In genomic region chr9:106282024-106282423, GRCm38 (mm10) we compare ENCODE assay signal across 9 mouse cellular contexts. TPM values are rescaled to one million over a fixed set of nuclear protein-coding genes. Genes with fewer than 3 reads are reported as not detected.
DNase-seq lines count a peak whose midpoint lies in the region; ATAC-seq and TF ChIP-seq lines count a peak whose summit lies in the region.
"Had no signal": no experiment of that assay in that cellular context is flagged by ENCODE, and none has a peak within 500 bp of the region (broad histone marks: within the 10 kb centered on the region; RNA-seq: fewer than 3 reads in every experiment).

No protein-coding gene starts in this region.

- peaks cover 33% of the 10 kb centered on the region for H3K36me3 ChIP-seq in heart, embryonic 12.5 days
- peaks cover 39% of the 10 kb centered on the region for H3K36me3 ChIP-seq in E14TG2a.4 (ENCODE audit: insufficient read depth, low read length)
- H3K36me3 ChIP-seq in forebrain, embryonic 15.5 days, result no peaks in the 10 kb centered on the region
- H3K36me3 ChIP-seq in liver, embryonic 14.5 days (replicated peaks; ENCODE audit: control insufficient read depth, insufficient read depth, low read depth), result peaks cover 9% of the 10 kb centered on the region

- no peaks in the 10 kb centered on the region for H3K27me3 ChIP-seq in heart, embryonic 12.5 days (replicated peaks)
- no peaks in the 10 kb centered on the region for H3K27me3 ChIP-seq in E14TG2a.4 (ENCODE audit: insufficient read depth, low read length)
- no peaks in the 10 kb centered on the region for H3K27me3 ChIP-seq in forebrain, embryonic 15.5 days
- no peaks in the 10 kb centered on the region for H3K27me3 ChIP-seq in liver, embryonic 14.5 days (ENCODE audit: control insufficient read depth, insufficient read depth, low read length)

- peak overlapping the region; percentile 72 for H3K9ac ChIP-seq in heart, embryonic 12.5 days
- no peak overlapping the region for H3K9ac ChIP-seq in forebrain, embryonic 15.5 days (replicated peaks)
- peak overlapping the region; percentile 92 for H3K9ac ChIP-seq in liver, embryonic 14.5 days (replicated peaks)

- peak overlapping the region; percentile 78 for H3K4me2 ChIP-seq in heart, embryonic 12.5 days
- peak overlapping the region; percentile 95 for H3K4me2 ChIP-seq in forebrain, embryonic 15.5 days (replicated peaks)
- peak overlapping the region; percentile 93 for H3K4me2 ChIP-seq in liver, embryonic 14.5 days (ENCODE audit: low read depth)

- no peak for DNase-seq in heart, postnatal 4 days
- DNase-seq in liver, embryonic 14.5 days (ENCODE audit: low read depth in 3 of 3, low spot score in 3 of 3), result no peak
- no peak for DNase-seq in cerebellum, adult 9-11 months
- no peak for DNase-seq in ovary, postnatal 14 days (ENCODE audit: low spot score)
- DNase-seq in lung, postnatal 25 days (ENCODE audit: low spot score), result no peak
- DNase-seq: B cell, adult 2 months had no signal

- H3K27ac ChIP-seq in heart, embryonic 12.5 days (ENCODE audit: poor library complexity, severe bottlenecking), result no peak overlapping the region
- H3K27ac ChIP-seq in forebrain, embryonic 15.5 days (replicated peaks), result no peak overlapping the region
- H3K27ac ChIP-seq in liver, embryonic 14.5 days, result no peak overlapping the region

- H3K4me1 ChIP-seq in heart, embryonic 12.5 days (replicated peaks), result peaks cover 8% of the 10 kb centered on the region
- H3K4me1 ChIP-seq in E14TG2a.4 (replicated peaks; ENCODE audit: low read depth, low read length), result peaks cover 14% of the 10 kb centered on the region
- H3K4me1 ChIP-seq in forebrain, embryonic 15.5 days, result peaks cover 15% of the 10 kb centered on the region
- H3K4me1 ChIP-seq in liver, embryonic 14.5 days (replicated peaks; ENCODE audit: control insufficient read depth in 2 of 2, insufficient read depth in 2 of 2, low read length in 1 of 2), result peaks cover 6 to 11% of the 10 kb centered on the region in 2 experiments

- no peaks in the 10 kb centered on the region for H3K9me3 ChIP-seq in heart, embryonic 12.5 days (replicated peaks)
- no peaks in the 10 kb centered on the region for H3K9me3 ChIP-seq in E14TG2a.4 (ENCODE audit: low read length)
- H3K9me3 ChIP-seq in forebrain, embryonic 15.5 days, result no peaks in the 10 kb centered on the region
- no peaks in the 10 kb centered on the region for H3K9me3 ChIP-seq in liver, embryonic 14.5 days (ENCODE audit: control insufficient read depth, low read length)

- no peak for TF ChIP-seq CTCF in E14TG2a.4 (conservative IDR thresholded peaks at IDR 0.05; ENCODE audit: low read length)
- TF ChIP-seq CTCF in liver, embryonic 14.5 days (IDR thresholded peaks at IDR 0.05; ENCODE audit: low read depth), result no peak

- peak overlapping the region; percentile 62 for H3K4me3 ChIP-seq in heart, embryonic 12.5 days
- H3K4me3 ChIP-seq in E14TG2a.4 (replicated peaks; ENCODE audit: low read length), result peak overlapping the region; percentile 90
- H3K4me3 ChIP-seq in forebrain, embryonic 15.5 days, result peak overlapping the region; percentile 54; the same call in 1 of the 2 replicates
- H3K4me3 ChIP-seq in liver, embryonic 14.5 days (ENCODE audit: insufficient read depth in 1 of 2, low read depth in 2 of 2, low read length in 2 of 2), result peak overlapping the region; percentile 81 to 91

- 77% methylated on average over 3 of the region's 3 CpGs for WGBS in heart, embryonic 12.5 days
- 76% methylated on average over 3 of the region's 3 CpGs for WGBS in forebrain, embryonic 15.5 days
- 83% methylated on average over 3 of the region's 3 CpGs for WGBS in liver, embryonic 14.5 days (ENCODE audit: insufficient replicate concordance)

- no peak for ATAC-seq in heart, embryonic 12.5 days (ENCODE audit: insufficient number of reproducible peaks, low FRiP score)
- no peak for ATAC-seq in forebrain, embryonic 15.5 days (replicated peaks)
- ATAC-seq in liver, embryonic 14.5 days (ENCODE audit: insufficient read depth), result no peak

- no peak for TF ChIP-seq EP300 in liver, embryonic 14.5 days (IDR thresholded peaks at IDR 0.05; ENCODE audit: low read depth)

RNA-seq across cellular contexts. Expression of gene Poc1a, which starts 1.2 kb away (rescaled TPM):
- polyA plus RNA-seq in heart, embryonic 12.5 days (2016; fragmentation: Nextera tagmentation; extraction: Ambion mirVana), result 27.8 and 30.0 TPM in 2 replicates
- 10 to 100 TPM; 17.0 to 19.3 TPM for total RNA-seq in heart, postnatal 4 days (2021)
- polyA plus RNA-seq in forebrain, embryonic 15.5 days (2015; fragmentation: Nextera tagmentation; extraction: Ambion mirVana), result 13.1 and 13.4 TPM in 2 replicates
- 17.8 and 18.5 TPM in 2 replicates for polyA plus RNA-seq in liver, embryonic 14.5 days (2012; rRNA removed)
- polyA plus RNA-seq in liver, embryonic 14.5 days (2014; fragmentation: Nextera tagmentation; extraction: Ambion mirVana), result 21.4 and 23.7 TPM in 2 replicates

RNA-seq across cellular contexts. Expression of gene Alas1, which starts 33.6 kb away (rescaled TPM):
- polyA plus RNA-seq in heart, embryonic 12.5 days (2016; fragmentation: Nextera tagmentation; extraction: Ambion mirVana), result 129 and 133 TPM in 2 replicates
- 100 to 1,000 TPM; 404 to 423 TPM for total RNA-seq in heart, postnatal 4 days (2021)
- 93.6 and 101 TPM in 2 replicates for polyA plus RNA-seq in forebrain, embryonic 15.5 days (2015; fragmentation: Nextera tagmentation; extraction: Ambion mirVana)
- 29.2 and 29.8 TPM in 2 replicates for polyA plus RNA-seq in liver, embryonic 14.5 days (2012; rRNA removed)
- polyA plus RNA-seq in liver, embryonic 14.5 days (2014; fragmentation: Nextera tagmentation; extraction: Ambion mirVana), result 36.9 and 43.6 TPM in 2 replicates

RNA-seq across cellular contexts. Expression of gene Tlr9, which starts 59.6 kb away (rescaled TPM):
- polyA plus RNA-seq in heart, embryonic 12.5 days (2016; fragmentation: Nextera tagmentation; extraction: Ambion mirVana), result not detected in 2 replicates
- under 1 TPM; 0.43 TPM for total RNA-seq in heart, postnatal 4 days (2021)
- not detected in 2 replicates for polyA plus RNA-seq in forebrain, embryonic 15.5 days (2015; fragmentation: Nextera tagmentation; extraction: Ambion mirVana)
- 0.29 and 0.45 TPM in 2 replicates for polyA plus RNA-seq in liver, embryonic 14.5 days (2012; rRNA removed)
- 0.06 and 0.08 TPM in 2 replicates for polyA plus RNA-seq in liver, embryonic 14.5 days (2014; fragmentation: Nextera tagmentation; extraction: Ambion mirVana)
